Mouse (Mus musculus) bone marrow, adult 2 months (tissue): ENCODE results near the gene Gm7247.
"Not testable (repeated sequence)": the region's sequence is repeated elsewhere in the genome, so short reads cannot be mapped to it uniquely, and the experiment has no call there.

Experiments
- CTCF ChIP-seq: fragments of 200-500 bp; IDR thresholded peaks from 2 replicates; pipeline ENCODE4 v1.5.1; 2011; ENCODE audit warnings: low read length, control low read depth; ENCODE audit not compliant: control insufficient read depth, insufficient read depth
- POLR2A ChIP-seq: fragments of 200-500 bp; IDR thresholded peaks from 2 replicates; pipeline ENCODE4 v1.6.1; 2011; ENCODE audit warnings: low read depth, mild to moderate bottlenecking, control low read depth, low read length, borderline replicate concordance; ENCODE audit not compliant: control insufficient read depth

- TF ChIP-seq CTCF, POLR2A: not testable (repeated sequence)
Observed at GRCm38 (mm10) chr14:51482971-51483381, 121.4 kb downstream of the Gm7247 start.
